ENCODE assay signal across 24 mouse cellular contexts in genomic region chr2:5732047-5732446, GRCm38 (mm10). TPM values are rescaled to one million over a fixed set of nuclear protein-coding genes. Genes with fewer than 3 reads are reported as not detected.
DNase-seq lines count a peak whose midpoint lies in the region; ATAC-seq and TF ChIP-seq lines count a peak whose summit lies in the region.
"Had no signal": no experiment of that assay in that cellular context is flagged by ENCODE, and none has a peak within 500 bp of the region (broad histone marks: within the 10 kb centered on the region; RNA-seq: fewer than 3 reads in every experiment).

No protein-coding gene starts in this region.

- H3K4me3 ChIP-seq in lung, embryonic 14.5 days (ENCODE audit: low read depth, low read length) = no peak overlapping the region
- H3K4me3 ChIP-seq in lung, embryonic 16.5 days (ENCODE audit: low read length) = no peak overlapping the region
- no peak overlapping the region for H3K4me3 ChIP-seq in lung, postnatal 0 days (ENCODE audit: low read depth, low read length)
- no peak overlapping the region for H3K4me3 ChIP-seq in intestine, embryonic 15.5 days (replicated peaks)
- no peak overlapping the region for H3K4me3 ChIP-seq in intestine, postnatal 0 days (ENCODE audit: low read depth, low read length)
- H3K4me3 ChIP-seq: embryonic facial prominence, embryonic 13.5 days; embryonic facial prominence, embryonic 15.5 days; erythroblast, embryonic 14.5 days; forebrain, embryonic 10.5 days; forebrain, embryonic 12.5 days had no signal

- H3K27ac ChIP-seq in lung, embryonic 14.5 days (ENCODE audit: low read depth) = peak overlapping the region; percentile 27; the same call in 1 of the 2 replicates
- no peak overlapping the region for H3K27ac ChIP-seq in lung, embryonic 16.5 days (ENCODE audit: low read length)
- no peak overlapping the region for H3K27ac ChIP-seq in lung, postnatal 0 days (ENCODE audit: low read length)
- H3K27ac ChIP-seq in intestine, embryonic 15.5 days = no peak overlapping the region
- H3K27ac ChIP-seq in intestine, postnatal 0 days (ENCODE audit: low read depth, low read length) = no peak overlapping the region
- H3K27ac ChIP-seq: embryonic facial prominence, embryonic 13.5 days; embryonic facial prominence, embryonic 15.5 days; forebrain, embryonic 10.5 days; forebrain, embryonic 12.5 days had no signal

- H3K9me3 ChIP-seq in lung, embryonic 14.5 days (ENCODE audit: low read depth, low read length) = no peaks in the 10 kb centered on the region
- H3K9me3 ChIP-seq in lung, embryonic 16.5 days (ENCODE audit: control insufficient read depth, low read length) = peaks cover 2% of the 10 kb centered on the region; the same call in 1 of the 2 replicates
- H3K9me3 ChIP-seq in lung, postnatal 0 days (ENCODE audit: low read length) = no peaks in the 10 kb centered on the region
- no peaks in the 10 kb centered on the region for H3K9me3 ChIP-seq in intestine, embryonic 15.5 days
- no peaks in the 10 kb centered on the region for H3K9me3 ChIP-seq in intestine, postnatal 0 days (ENCODE audit: control insufficient read depth)
- H3K9me3 ChIP-seq: embryonic facial prominence, embryonic 13.5 days; embryonic facial prominence, embryonic 15.5 days; forebrain, embryonic 10.5 days; forebrain, embryonic 12.5 days had no signal

- no peak overlapping the region for H3K9ac ChIP-seq in lung, embryonic 14.5 days
- no peak overlapping the region for H3K9ac ChIP-seq in lung, embryonic 16.5 days (ENCODE audit: low read length)
- no peak overlapping the region for H3K9ac ChIP-seq in lung, postnatal 0 days (replicated peaks; ENCODE audit: low read depth)
- H3K9ac ChIP-seq in intestine, embryonic 15.5 days = no peak overlapping the region
- H3K9ac ChIP-seq in intestine, postnatal 0 days (ENCODE audit: low read depth, low read length) = no peak overlapping the region
- H3K9ac ChIP-seq: embryonic facial prominence, embryonic 13.5 days; embryonic facial prominence, embryonic 15.5 days; forebrain, embryonic 12.5 days had no signal

- no peak overlapping the region for H3K4me2 ChIP-seq in lung, embryonic 14.5 days
- H3K4me2 ChIP-seq in lung, embryonic 16.5 days (ENCODE audit: low read depth, low read length) = no peak overlapping the region
- H3K4me2 ChIP-seq in lung, postnatal 0 days (replicated peaks; ENCODE audit: low read depth, low read length) = no peak overlapping the region
- H3K4me2 ChIP-seq in intestine, embryonic 15.5 days (replicated peaks) = no peak overlapping the region
- H3K4me2 ChIP-seq in intestine, postnatal 0 days (replicated peaks; ENCODE audit: low read depth) = no peak overlapping the region
- H3K4me2 ChIP-seq: embryonic facial prominence, embryonic 13.5 days; embryonic facial prominence, embryonic 15.5 days; forebrain, embryonic 12.5 days had no signal

- TF ChIP-seq EP300 in lung, postnatal 0 days (IDR thresholded peaks at IDR 0.05) = no peak

- H3K4me1 ChIP-seq in lung, embryonic 14.5 days (ENCODE audit: insufficient read depth) = no peaks in the 10 kb centered on the region; the same call in 1 of the 2 replicates
- H3K4me1 ChIP-seq in lung, embryonic 16.5 days (replicated peaks; ENCODE audit: control insufficient read depth, insufficient read depth, low read length) = peaks cover 3% of the 10 kb centered on the region
- H3K4me1 ChIP-seq in lung, postnatal 0 days (ENCODE audit: insufficient read depth, low read depth, low read length) = no peaks in the 10 kb centered on the region
- 0 out of 2 replicates have a peak, but pooled peaks cover 2% of the 10 kb centered on the region for H3K4me1 ChIP-seq in intestine, embryonic 15.5 days (replicated peaks)
- H3K4me1 ChIP-seq in intestine, postnatal 0 days (replicated peaks; ENCODE audit: control insufficient read depth, insufficient read depth, low read length) = no peaks in the 10 kb centered on the region

- H3K36me3 ChIP-seq in lung, embryonic 14.5 days (ENCODE audit: insufficient read depth) = no peaks in the 10 kb centered on the region
- H3K36me3 ChIP-seq in lung, embryonic 16.5 days (ENCODE audit: control insufficient read depth, insufficient read depth, low read length) = no peaks in the 10 kb centered on the region
- no peaks in the 10 kb centered on the region for H3K36me3 ChIP-seq in lung, postnatal 0 days (ENCODE audit: insufficient read depth, low read length)
- no peaks in the 10 kb centered on the region for H3K36me3 ChIP-seq in intestine, embryonic 15.5 days
- H3K36me3 ChIP-seq in intestine, postnatal 0 days (ENCODE audit: control insufficient read depth, insufficient read depth) = no peaks in the 10 kb centered on the region
- H3K36me3 ChIP-seq: embryonic facial prominence, embryonic 13.5 days; embryonic facial prominence, embryonic 15.5 days; forebrain, embryonic 10.5 days; forebrain, embryonic 12.5 days had no signal

- no peaks in the 10 kb centered on the region for H3K27me3 ChIP-seq in lung, embryonic 14.5 days (ENCODE audit: insufficient read depth, low read length)
- H3K27me3 ChIP-seq in lung, embryonic 16.5 days (ENCODE audit: control insufficient read depth, insufficient read depth, low read depth, low read length) = no peaks in the 10 kb centered on the region
- no peaks in the 10 kb centered on the region for H3K27me3 ChIP-seq in lung, postnatal 0 days (replicated peaks; ENCODE audit: insufficient read depth, low read length)
- no peaks in the 10 kb centered on the region for H3K27me3 ChIP-seq in intestine, embryonic 15.5 days (replicated peaks)
- H3K27me3 ChIP-seq in intestine, postnatal 0 days (replicated peaks; ENCODE audit: control insufficient read depth, insufficient read depth, low read length) = no peaks in the 10 kb centered on the region
- H3K27me3 ChIP-seq: embryonic facial prominence, embryonic 13.5 days; embryonic facial prominence, embryonic 15.5 days had no signal

- peak; percentile 71 for ATAC-seq in lung, embryonic 14.5 days (ENCODE audit: insufficient read depth)
- peak; percentile 66 for ATAC-seq in lung, embryonic 16.5 days (ENCODE audit: low read depth)
- ATAC-seq in lung, postnatal 0 days = no peak
- ATAC-seq in intestine, embryonic 15.5 days = peak; percentile 70
- ATAC-seq in intestine, postnatal 0 days = peak; percentile 33; the same call in 1 of the 2 replicates
- ATAC-seq: forebrain, embryonic 14.5 days had no signal

- DNase-seq in lung, embryonic 14.5 days = peak; percentile 46
- no peak for DNase-seq in lung, postnatal 25 days (ENCODE audit: low spot score)
- DNase-seq in lung, postnatal 0 days (ENCODE audit: low spot score) = no peak
- no peak for DNase-seq in kidney, postnatal 14 days
- DNase-seq in right cerebral cortex, adult 18-20 months = no peak
- DNase-seq: adrenal gland, adult 2 months; adrenal gland, postnatal 10 days; adrenal gland, postnatal 25 days; cerebellum, adult 11 months; cerebellum, adult 18-20 months; cerebellum, adult 8-10 months; cerebellum, adult 9-11 months; cerebellum, postnatal 14 days; cerebellum, postnatal 36 days; embryo, embryonic 11 days had no signal

- 65% methylated on average over 5 of the region's 5 CpGs for WGBS in lung, embryonic 14.5 days
- WGBS in lung, embryonic 16.5 days = 54% methylated on average over 5 of the region's 5 CpGs
- 62% methylated on average over 5 of the region's 5 CpGs for WGBS in lung, postnatal 0 days
- 67% methylated on average over 5 of the region's 5 CpGs for WGBS in intestine, embryonic 15.5 days
- 55% methylated on average over 5 of the region's 5 CpGs for WGBS in intestine, postnatal 0 days

- TF ChIP-seq CTCF in lung, embryonic 14.5 days (IDR thresholded peaks at IDR 0.05; ENCODE audit: low read depth) = no peak
- TF ChIP-seq CTCF in lung, postnatal 0 days (IDR thresholded peaks at IDR 0.05) = no peak
- TF ChIP-seq CTCF in intestine, postnatal 0 days (IDR thresholded peaks at IDR 0.05; ENCODE audit: low read depth) = no peak

RNA-seq across cellular contexts. Expression of gene Camk1d, which starts 17.7 kb away (rescaled TPM):
- 2.9 and 3.0 TPM in 2 replicates for polyA plus RNA-seq in lung, embryonic 14.5 days (2014; fragmentation: Nextera tagmentation; extraction: Ambion mirVana)
- polyA plus RNA-seq in lung, embryonic 16.5 days (2015; fragmentation: Nextera tagmentation; extraction: Ambion mirVana) = 1.7 and 1.9 TPM in 2 replicates
- polyA plus RNA-seq in lung, postnatal 0 days (2015; fragmentation: Nextera tagmentation; extraction: Ambion mirVana) = 2.2 and 2.5 TPM in 2 replicates
- polyA plus RNA-seq in intestine, embryonic 15.5 days (2015; fragmentation: Nextera tagmentation; extraction: Ambion mirVana) = 24.7 and 25.2 TPM in 2 replicates
- 11.3 and 14.0 TPM in 2 replicates for polyA plus RNA-seq in intestine, postnatal 0 days (2015; fragmentation: Nextera tagmentation; extraction: Ambion mirVana)
